Mouse (Mus musculus) spleen, adult 12 weeks (tissue): ENCODE results near the gene Tmem156.

ENCODE experiments used
- DNase-seq: peaks from one replicate; pipeline ENCODE4 v3.0.0; 2022; ENCODE audit warnings: low spot score

The Tmem156 gene

GRCm38 (mm10) chr5:65046442-65047284 is 45.3 kb downstream of the Tmem156 start:
- no peak for DNase-seq

GRCm38 (mm10) chr5:65045642-65046370 is 46.1 kb downstream of the Tmem156 start:
- no peak for DNase-seq

DNA sequence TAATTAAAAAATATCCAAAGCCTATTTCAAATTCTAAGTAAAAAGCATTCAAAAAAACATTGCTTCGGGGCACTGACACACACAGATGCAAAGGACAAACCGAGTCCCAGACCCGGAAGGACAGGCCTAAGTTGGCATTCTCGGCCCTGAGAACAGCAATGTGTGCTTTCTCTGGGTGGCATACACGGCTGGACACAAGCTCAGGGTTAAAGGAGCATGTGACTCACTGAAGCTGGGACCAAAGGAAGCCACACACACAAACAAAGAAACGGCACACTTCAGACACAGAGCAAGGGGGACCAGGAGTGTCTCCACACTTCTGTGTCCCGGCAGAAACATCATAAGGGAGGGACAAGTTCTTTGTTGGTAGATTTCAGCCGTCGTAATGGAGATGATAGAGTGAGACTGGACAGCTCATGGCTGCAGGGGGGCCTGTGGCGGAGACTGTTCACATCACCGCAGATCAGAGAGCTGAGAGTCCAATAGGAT is 48.5 kb downstream of the Tmem156 start:
- DNase-seq: no peak

- no peak for DNase-seq
These were observed 51.5 kb downstream of the Tmem156 start for GRCm38 (mm10) chr5:65040463-65040862.

- no peak for DNase-seq
These were observed 52.9 kb downstream of the Tmem156 start for GRCm38 (mm10) chr5:65038811-65039571.

- DNase-seq: no peak
These were observed 53.6 kb downstream of the Tmem156 start for GRCm38 (mm10) chr5:65038305-65038704.

DNA sequence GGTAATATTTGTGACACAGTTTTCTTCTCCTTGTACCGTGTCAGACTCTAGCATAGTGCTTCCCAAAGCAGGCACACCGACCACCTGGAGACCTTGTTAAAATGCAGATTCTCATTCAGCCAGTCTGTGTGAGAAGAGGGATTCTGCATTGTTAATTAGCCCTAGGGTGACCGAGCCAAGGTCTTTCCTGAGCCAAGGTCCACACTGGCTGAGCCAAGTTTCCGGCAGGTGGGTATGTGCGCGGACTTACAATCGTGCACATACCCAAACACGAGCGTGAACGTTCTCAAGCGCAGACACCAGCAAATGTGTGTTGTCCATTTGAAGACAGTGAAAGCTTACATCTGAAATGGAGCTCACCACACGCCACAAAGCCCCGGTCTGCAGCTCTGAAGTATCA is 55.3 kb downstream of the Tmem156 start:
- DNase-seq: no peak

GRCm38 (mm10) chr5:65028019-65028418 is 63.9 kb downstream of the Tmem156 start:
- DNase-seq: no peak

DNA sequence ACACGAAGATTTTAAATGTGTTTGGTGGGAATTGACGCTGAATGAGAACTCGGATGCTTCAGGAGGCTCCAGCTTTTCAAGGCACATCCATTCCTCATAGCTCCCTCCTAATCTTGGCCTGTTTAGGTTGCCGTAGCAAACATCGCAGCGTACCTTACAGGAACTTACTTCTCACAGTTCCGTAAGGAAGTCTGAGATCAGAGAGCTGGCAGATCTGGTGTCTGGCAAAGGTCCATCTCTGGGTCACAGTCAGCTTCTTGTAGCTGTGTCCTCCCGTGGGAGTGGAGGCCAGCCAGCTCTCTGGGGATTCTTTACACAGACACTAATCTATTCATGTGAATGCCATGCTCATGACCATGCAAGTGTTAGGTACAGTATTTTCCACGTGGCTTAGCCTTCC is 65.2 kb downstream of the Tmem156 start:
- no peak for DNase-seq

- peak; percentile 29 for DNase-seq
These were observed 66.0 kb downstream of the Tmem156 start for GRCm38 (mm10) chr5:65025916-65026315.

DNA sequence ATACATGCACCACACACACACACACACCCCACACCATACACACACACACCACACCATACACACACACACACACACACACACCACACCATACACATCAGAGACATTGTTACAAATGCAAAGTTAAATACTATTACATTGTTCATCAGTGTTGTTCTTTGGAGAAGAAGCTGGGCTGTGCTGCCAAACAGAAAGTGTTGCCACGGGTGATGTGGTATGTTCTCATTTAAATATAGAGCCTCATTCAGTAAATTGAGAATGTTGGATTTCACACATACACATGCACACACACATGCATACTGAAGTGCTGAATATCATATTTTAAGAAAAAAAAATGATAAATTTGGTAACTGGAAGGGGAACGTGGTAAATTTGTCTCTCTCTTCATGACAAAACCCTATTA is 67.3 kb downstream of the Tmem156 start:
- DNase-seq: no peak

DNA sequence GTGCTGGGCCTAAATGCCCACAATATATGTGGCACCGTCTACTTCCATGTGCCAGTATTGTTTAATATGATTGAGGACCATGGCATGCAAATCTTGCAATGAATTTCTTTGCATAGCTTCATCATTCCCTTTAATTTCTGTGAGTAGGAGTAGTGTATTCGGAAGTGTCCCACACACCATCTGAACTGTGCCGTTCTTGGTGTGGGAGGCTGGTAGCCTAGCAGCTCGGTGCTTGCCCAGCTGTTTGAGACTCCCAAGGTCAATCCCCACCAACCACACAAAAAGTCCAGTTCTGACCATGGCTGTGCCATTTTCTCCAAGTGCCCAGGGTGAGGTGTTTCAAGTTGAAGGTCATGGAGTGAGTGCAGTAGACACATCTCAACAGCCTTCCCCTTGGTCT is 69.9 kb downstream of the Tmem156 start:
- no peak for DNase-seq

DNA sequence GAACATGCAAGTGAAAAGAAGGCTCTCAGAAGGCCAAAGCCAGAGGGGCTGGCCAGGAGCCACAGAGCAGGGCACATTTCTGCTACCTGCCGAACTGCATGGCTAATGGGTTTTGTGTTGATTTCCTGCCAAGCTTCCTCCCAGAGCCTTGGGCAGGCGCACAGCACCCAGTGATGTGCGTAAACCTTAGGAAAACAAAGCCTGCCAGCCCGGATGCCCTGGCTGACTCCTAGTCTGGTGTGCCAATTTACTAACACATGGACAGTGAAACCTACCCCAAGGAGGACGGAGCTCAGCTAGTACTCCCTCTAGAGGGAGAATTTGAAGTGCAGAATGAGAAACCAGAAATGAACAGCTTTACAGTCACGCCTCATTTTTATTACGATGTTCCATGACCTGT is 72.1 kb downstream of the Tmem156 start:
- no peak for DNase-seq

GRCm38 (mm10) chr5:65019109-65019508 is 72.8 kb downstream of the Tmem156 start:
- DNase-seq: no peak

DNA sequence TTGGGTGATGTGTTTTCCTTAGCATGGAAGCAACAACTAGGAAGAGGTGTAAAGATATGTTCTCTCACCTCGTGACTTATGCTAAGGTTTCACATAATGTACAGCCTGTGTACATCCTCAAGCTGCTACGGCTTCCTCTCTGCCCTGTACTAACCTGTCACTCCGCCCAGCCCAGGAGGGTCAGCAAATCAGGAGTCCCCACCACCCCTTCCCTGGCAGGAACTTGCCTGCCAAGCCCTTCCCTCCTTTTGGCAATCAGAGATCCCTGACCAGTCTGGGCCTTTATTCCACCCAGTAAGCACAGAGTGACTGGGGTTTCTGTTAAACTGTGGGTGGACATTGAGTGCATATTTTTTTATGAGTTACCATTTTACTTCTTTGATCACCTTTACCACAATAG is 76.4 kb downstream of the Tmem156 start:
- no peak for DNase-seq

DNA sequence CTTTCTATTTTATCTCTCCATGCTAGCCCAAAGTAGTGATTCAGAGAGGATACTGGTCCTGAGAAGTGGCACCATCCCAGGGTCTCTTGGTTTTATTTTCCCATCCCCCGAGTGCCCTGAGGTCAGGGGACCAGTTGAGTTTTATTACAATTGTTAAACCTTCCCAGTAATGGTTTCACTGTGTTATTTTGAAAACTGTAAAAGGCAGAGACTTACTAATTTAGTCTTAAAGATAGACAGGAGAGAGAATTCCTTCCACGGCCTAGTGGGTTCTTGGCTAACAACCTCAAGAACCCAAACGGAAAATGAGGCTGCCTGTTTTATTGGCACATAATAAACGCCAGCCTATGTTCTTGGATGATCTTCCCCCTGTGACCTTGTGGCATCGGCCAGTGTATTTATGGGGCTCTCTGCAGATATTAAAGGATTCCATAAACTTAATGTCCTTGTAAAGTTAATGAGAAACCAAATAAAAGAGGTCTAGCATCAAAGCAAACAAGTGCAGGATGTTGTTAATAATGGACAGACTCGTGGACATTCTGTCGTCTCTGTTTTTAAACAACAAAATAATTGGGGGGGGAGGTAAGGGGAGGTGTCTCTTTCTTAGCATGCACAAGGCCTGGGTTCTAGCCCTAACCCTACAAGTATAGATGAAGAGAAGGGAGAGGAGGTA is 79.9 kb downstream of the Tmem156 start:
- DNase-seq: no peak

GRCm38 (mm10) chr5:65006011-65006491 is 85.9 kb downstream of the Tmem156 start:
- DNase-seq: no peak

DNA sequence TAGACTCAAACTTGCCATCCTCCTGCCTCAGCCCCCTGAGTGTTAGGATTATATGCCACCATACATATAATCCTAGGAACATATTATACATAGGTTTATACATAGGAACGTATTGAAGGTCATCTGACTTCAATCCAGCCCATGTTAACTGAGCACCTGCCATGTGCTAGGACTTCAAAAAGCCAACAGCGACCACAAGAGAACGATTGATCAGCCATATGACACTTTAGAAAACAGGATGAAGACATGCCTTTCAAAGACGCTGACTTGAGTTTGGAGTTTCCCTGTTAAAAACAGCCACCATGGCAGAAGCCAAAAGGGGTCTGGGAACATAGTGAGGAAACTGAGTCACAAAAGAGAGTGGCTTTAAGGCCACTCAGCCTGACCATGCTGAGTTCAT is 86.7 kb downstream of the Tmem156 start:
- no peak for DNase-seq
